Mouse (Mus musculus) thymus, adult 2 months (tissue): ENCODE data around the gene Cecr2.
"Not testable (repeated sequence)": the region's sequence is repeated elsewhere in the genome, so short reads cannot be mapped to it uniquely, and the experiment has no call there.

Experiments used
- CTCF ChIP-seq: fragments of 200-500 bp; IDR thresholded peaks from 2 replicates; pipeline ENCODE4 v1.5.1; 2012; ENCODE audit warnings: mild to moderate bottlenecking, control low read depth, low read length, moderate library complexity, borderline replicate concordance; ENCODE audit not compliant: control insufficient read depth, poor library complexity, insufficient read depth; ENCODE audit errors: extremely low read depth
- POLR2A ChIP-seq: fragments of 200-500 bp; IDR thresholded peaks from 2 replicates; pipeline ENCODE4 v1.6.1; 2012; ENCODE audit warnings: mild to moderate bottlenecking, low read length, control low read depth, moderate library complexity; ENCODE audit not compliant: control insufficient read depth, poor library complexity, insufficient read depth; ENCODE audit errors: extremely low read depth

DNA sequence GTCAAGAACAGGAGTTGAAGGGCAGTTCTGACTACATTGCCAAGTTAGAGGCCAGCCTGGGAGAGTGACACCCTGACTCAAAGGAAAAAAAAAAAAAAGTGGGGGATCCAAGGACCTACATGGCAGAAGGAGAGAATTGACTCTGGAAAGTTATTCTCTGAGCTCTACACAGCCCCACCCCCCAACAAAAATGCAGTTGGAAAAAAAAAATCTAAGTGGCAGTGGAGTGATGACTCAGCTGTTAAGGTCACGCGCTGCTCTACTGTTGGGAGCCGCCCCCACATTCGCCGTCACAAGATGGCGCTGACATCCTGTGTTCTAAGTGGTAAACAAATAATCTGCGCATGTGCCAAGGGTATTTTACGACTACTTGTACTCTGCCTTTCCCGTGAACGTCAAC, 145.8 kb downstream of the Cecr2 start:
- not testable (repeated sequence) for TF ChIP-seq CTCF, POLR2A
